Mouse (Mus musculus): ENCODE data around the gene Pate2. TPM values are rescaled to one million over a fixed set of nuclear protein-coding genes. Genes with fewer than 3 reads are reported as not detected.
A peak's percentile ranks its signal among the peaks of the same experiment; 100 is the strongest.

Gene Pate2
- polyA plus RNA-seq, 1 experiment from 2014 or later: 1.3 TPM

DNA sequence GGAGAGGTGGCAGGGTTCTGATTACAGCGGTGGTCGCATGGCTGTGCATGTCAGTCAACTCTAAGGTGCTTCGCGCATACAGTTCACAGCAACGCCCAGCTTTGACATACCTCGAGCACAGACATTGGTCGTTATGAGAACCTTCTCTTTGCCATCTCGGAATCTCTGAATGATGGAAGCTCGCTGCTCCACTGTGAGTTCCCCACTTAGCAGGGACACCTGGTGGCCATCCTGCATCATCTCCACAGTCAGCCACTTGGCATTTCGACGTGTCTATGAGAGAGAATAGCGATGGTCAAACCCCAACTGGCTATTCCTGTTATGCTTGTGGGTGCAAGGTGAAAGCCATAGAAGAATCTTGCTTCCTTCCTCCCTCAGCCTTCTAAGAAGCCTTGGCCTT is 24.4 kb upstream of the Pate2 start:
- Histone ChIP-seq H3K4me1 (replicated peaks; ENCODE audit: control insufficient read depth, insufficient read depth, low read length) (no peaks in the 10 kb centered on the region), H3K4me3 (ENCODE audit: low read depth, low read length) (no peak overlapping the region), H3K9me3 (ENCODE audit: control insufficient read depth, low read length) (no peaks in the 10 kb centered on the region), H3K27ac (ENCODE audit: low read depth, low read length) (no peak overlapping the region), H3K27me3 (ENCODE audit: control insufficient read depth, insufficient read depth, low read length) (no peaks in the 10 kb centered on the region), H3K36me3 (ENCODE audit: control insufficient read depth, insufficient read depth, low read length) (no peaks in the 10 kb centered on the region), H3K9ac (ENCODE audit: low read depth, low read length) (no peak overlapping the region), H3K4me2 (replicated peaks; ENCODE audit: low read depth, low read length) (no peak overlapping the region)
- ATAC-seq (ENCODE audit: low FRiP score): no peak
- WGBS: 71% methylated on average over 12 of the region's 12 CpGs
- no peak for DNase-seq (ENCODE audit: low spot score)

DNA sequence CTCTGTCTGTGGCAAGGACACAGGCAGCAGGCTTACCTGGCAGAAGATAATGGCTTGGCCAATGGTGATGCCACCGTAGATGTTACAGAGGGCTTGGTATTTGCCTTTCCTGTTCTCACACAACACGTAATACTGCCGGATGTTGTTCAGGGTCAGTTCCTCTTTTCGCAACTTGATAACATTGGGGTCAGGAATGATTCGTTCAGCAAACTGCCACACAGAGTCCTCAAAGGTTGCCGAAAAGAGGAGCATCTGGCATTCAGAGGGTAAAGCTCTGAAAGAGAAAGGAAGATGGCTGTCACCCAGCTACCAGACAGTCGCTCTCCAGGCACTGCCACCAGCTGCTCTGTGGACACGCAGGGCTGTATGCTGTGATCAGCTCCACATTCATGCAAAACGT is 23.3 kb upstream of the Pate2 start:
- Histone ChIP-seq H3K9ac (ENCODE audit: low read depth, low read length) (no peak overlapping the region), H3K36me3 (ENCODE audit: control insufficient read depth, insufficient read depth, low read length) (no peaks in the 10 kb centered on the region), H3K4me2 (replicated peaks; ENCODE audit: low read depth, low read length) (no peak overlapping the region), H3K9me3 (ENCODE audit: control insufficient read depth, low read length) (no peaks in the 10 kb centered on the region), H3K27ac (ENCODE audit: low read depth, low read length) (no peak overlapping the region), H3K4me3 (ENCODE audit: low read depth, low read length) (no peak overlapping the region), H3K27me3 (ENCODE audit: control insufficient read depth, insufficient read depth, low read length) (no peaks in the 10 kb centered on the region), H3K4me1 (replicated peaks; ENCODE audit: control insufficient read depth, insufficient read depth, low read length) (no peaks in the 10 kb centered on the region)
- DNase-seq (ENCODE audit: low spot score) (no peak), ATAC-seq (ENCODE audit: low FRiP score) (no peak)
- 83% methylated on average over 9 of the region's 9 CpGs for WGBS

DNA sequence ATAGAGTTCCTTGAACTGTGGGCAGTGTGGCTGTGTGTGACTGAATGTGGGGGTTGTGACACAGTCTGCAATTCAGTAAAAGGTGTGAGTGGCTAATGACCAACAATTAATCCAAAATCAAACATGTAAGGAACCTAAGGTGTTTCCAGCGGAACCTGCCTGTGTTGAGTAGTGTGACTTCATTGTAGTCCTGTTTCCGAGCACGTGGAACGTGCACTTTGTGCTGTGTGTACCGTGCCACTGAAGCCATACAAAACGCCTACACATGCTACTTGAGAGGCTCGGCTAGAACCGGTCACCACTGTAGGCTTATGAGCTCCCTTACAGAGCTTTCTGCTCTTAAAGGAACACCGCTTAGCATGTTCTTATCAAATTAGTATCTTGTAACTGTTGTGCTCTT is 21.6 kb upstream of the Pate2 start:
- H3K27me3 ChIP-seq (ENCODE audit: control insufficient read depth, insufficient read depth, low read length): no peaks in the 10 kb centered on the region
- H3K4me3 ChIP-seq (ENCODE audit: low read depth, low read length): no peak overlapping the region
- H3K9ac ChIP-seq (ENCODE audit: low read depth, low read length): no peak overlapping the region
- H3K9me3 ChIP-seq (ENCODE audit: control insufficient read depth, low read length): no peaks in the 10 kb centered on the region
- WGBS: 82% methylated on average over 9 of the region's 9 CpGs
- H3K36me3 ChIP-seq (ENCODE audit: control insufficient read depth, insufficient read depth, low read length): no peaks in the 10 kb centered on the region
- no peak overlapping the region for H3K27ac ChIP-seq (ENCODE audit: low read depth, low read length)
- H3K4me1 ChIP-seq (replicated peaks; ENCODE audit: control insufficient read depth, insufficient read depth, low read length): no peaks in the 10 kb centered on the region
- ATAC-seq (ENCODE audit: low FRiP score) (no peak), DNase-seq (ENCODE audit: low spot score) (no peak)
- H3K4me2 ChIP-seq (replicated peaks; ENCODE audit: low read depth, low read length): no peak overlapping the region

DNA sequence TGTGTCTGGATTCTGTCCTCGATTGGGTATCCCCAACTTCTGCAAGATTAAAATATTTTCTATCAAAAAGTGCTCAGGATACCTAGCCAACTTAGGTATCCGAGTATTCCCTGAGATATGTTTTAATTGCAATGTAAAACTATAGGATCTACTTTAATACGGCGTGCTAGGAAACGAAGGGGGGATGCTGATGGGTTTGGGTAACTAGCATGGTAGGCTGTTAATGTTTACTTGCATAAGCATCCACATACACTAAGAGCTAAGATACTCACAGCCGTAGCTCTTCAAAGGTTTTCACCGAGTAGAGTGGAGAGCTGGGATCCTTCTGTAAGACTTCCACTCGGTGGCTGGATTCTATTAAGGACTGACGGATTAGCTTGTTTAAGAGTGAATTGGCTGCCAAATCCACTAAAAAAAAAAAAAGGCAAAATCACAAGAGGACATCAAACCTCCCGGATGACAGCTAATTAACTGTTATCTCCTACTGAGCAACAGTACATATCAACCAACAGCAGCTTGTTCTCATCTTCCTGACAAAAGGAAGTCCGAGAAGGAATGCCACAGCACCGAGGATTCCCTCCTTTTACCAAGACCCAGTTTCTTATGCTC is 13.5 kb upstream of the Pate2 start:
- no peak overlapping the region for H3K4me2 ChIP-seq (replicated peaks; ENCODE audit: low read depth, low read length)
- DNase-seq (ENCODE audit: low spot score) (no peak), ATAC-seq (ENCODE audit: low FRiP score) (no peak)
- 87% methylated on average over 12 of the region's 12 CpGs for WGBS
- H3K27ac ChIP-seq (ENCODE audit: low read depth, low read length): no peak overlapping the region
- peaks cover 2% of the 10 kb centered on the region; the same call in 1 of the 2 replicates for H3K27me3 ChIP-seq (ENCODE audit: control insufficient read depth, insufficient read depth, low read length)
- H3K4me3 ChIP-seq (ENCODE audit: low read depth, low read length): no peak overlapping the region
- no peaks in the 10 kb centered on the region for H3K9me3 ChIP-seq (ENCODE audit: control insufficient read depth, low read length)
- H3K4me1 ChIP-seq (replicated peaks; ENCODE audit: control insufficient read depth, insufficient read depth, low read length): peaks cover 6% of the 10 kb centered on the region; the same call in 1 of the 2 replicates
- no peak overlapping the region for H3K9ac ChIP-seq (ENCODE audit: low read depth, low read length)
- H3K36me3 ChIP-seq (ENCODE audit: control insufficient read depth, insufficient read depth, low read length): no peaks in the 10 kb centered on the region

DNA sequence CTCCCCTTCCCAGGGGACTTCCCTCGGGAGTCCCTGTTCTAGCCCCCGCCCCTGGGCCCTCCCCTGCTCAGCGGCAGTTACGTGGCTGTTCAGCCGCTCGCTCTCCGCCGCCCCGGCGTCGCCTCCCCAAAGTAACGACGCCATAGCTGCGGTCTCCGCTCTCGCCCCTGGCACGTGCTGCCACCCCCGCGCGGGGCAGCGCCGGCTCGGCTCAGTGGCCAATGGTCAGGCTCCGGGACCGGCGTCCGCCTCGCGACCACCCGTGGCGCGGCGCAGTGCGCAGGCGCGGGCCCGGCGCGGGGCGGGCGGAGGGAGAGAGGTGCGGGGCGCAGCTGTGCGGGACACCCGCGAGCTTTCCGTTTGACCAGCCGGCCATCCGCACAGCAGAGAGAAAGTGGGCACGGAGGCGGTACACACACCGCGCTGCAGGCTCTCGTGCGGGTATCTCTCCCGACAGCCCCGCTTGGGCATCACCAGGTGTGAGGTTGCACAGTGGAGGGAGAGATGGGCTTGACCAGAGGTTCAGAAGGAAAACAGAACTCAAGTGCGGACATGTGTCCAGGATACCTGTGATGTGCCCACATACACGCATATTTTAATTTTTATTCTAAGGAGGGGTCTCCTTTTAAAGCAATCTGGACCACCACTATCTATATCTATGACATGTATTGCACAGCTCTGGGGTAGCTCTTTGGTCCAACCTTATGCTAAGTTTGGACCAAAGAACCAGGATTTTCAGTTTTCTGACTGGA is 11.7 kb upstream of the Pate2 start, which contains the start of the genes Ddx25 and Pus3:
Ddx25 (minus strand) TSS at position 272 of the 752 bp plus-strand sequence.
Pus3 (plus strand) TSS at position 339 of the 752 bp plus-strand sequence.
- Histone ChIP-seq H3K9ac (ENCODE audit: low read depth, low read length) (peak within 1 kb of the TSS; percentile 72), H3K27ac (ENCODE audit: low read depth, low read length) (0 out of 2 replicates have a peak within 1 kb of the TSS, but pooled peaks have one; percentile 39), H3K9me3 (ENCODE audit: control insufficient read depth, low read length) (no peaks in the 10 kb centered on the region), H3K27me3 (ENCODE audit: control insufficient read depth, insufficient read depth, low read length) (peaks cover 2% of the 10 kb centered on the region; the same call in 1 of the 2 replicates), H3K4me3 (ENCODE audit: low read depth, low read length) (peak within 1 kb of the TSS; percentile 67), H3K4me1 (replicated peaks; ENCODE audit: control insufficient read depth, insufficient read depth, low read length) (peaks cover 6% of the 10 kb centered on the region; the same call in 1 of the 2 replicates), H3K4me2 (replicated peaks; ENCODE audit: low read depth, low read length) (peak within 1 kb of the TSS; percentile 88), H3K36me3 (ENCODE audit: control insufficient read depth, insufficient read depth, low read length) (peaks cover 3% of the 10 kb centered on the region)
- under 1% methylated on average over 54 of the region's 59 CpGs for WGBS
- DNase-seq (ENCODE audit: low spot score) (peak; percentile 87), ATAC-seq (ENCODE audit: low FRiP score) (peak; percentile 89)

DNA sequence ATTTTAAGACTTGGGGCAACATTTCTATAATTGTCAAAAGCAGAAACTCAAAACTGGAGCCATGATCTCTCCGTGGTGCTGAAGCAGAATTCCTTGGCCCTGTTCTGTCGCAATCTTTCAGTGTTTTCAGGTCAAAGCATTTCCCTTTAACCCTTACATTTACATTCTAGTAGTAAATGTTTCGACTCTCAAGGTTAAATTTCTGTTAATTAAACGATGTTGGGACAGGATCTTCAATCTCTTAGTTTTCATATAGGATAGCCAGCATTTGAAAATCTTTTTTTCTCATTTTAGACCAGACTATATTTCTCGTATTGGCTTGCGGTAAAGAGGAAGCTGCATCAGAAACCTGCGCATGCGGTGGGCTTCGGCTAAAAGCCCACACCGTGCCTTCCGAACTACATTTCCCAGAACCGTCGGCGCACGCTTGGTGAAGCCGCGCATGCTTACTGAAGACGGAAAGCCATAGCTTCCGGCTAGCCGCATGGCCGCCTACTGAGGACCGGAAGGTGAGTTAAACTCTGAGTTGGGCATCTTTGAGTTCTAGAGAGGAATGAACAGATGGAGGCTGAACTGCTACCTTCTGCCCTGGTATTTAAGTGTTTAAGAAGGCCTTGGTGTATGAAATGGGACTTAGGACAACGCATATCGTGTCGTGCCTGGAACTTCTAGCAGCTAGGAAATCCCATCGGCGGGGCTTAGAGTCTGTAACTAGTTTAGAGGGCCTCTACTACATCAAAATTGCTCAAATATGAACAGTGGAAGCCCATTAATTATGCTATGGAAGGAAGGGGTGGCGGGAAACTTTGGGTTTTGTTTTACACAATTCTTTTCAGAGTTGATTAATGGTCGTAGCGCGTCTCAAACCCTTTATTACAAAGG is 10.8 kb upstream of the Pate2 start:
- H3K9ac ChIP-seq (ENCODE audit: low read depth, low read length): peak overlapping the region; percentile 72
- H3K27me3 ChIP-seq (ENCODE audit: control insufficient read depth, insufficient read depth, low read length): peaks cover 2% of the 10 kb centered on the region; the same call in 1 of the 2 replicates
- 2% methylated on average over 31 of the region's 31 CpGs for WGBS
- H3K27ac ChIP-seq (ENCODE audit: low read depth, low read length): 0 out of 2 replicates have a peak overlapping the region, but pooled peaks have one; percentile 33
- H3K4me2 ChIP-seq (replicated peaks; ENCODE audit: low read depth, low read length): peak overlapping the region; percentile 88
- H3K36me3 ChIP-seq (ENCODE audit: control insufficient read depth, insufficient read depth, low read length): peaks cover 3% of the 10 kb centered on the region
- peak; percentile 91 for ATAC-seq (ENCODE audit: low FRiP score)
- DNase-seq (ENCODE audit: low spot score): peak; percentile 94
- no peaks in the 10 kb centered on the region for H3K9me3 ChIP-seq (ENCODE audit: control insufficient read depth, low read length)
- peak overlapping the region; percentile 67 for H3K4me3 ChIP-seq (ENCODE audit: low read depth, low read length)
- H3K4me1 ChIP-seq (replicated peaks; ENCODE audit: control insufficient read depth, insufficient read depth, low read length): peaks cover 6% of the 10 kb centered on the region; the same call in 1 of the 2 replicates

DNA sequence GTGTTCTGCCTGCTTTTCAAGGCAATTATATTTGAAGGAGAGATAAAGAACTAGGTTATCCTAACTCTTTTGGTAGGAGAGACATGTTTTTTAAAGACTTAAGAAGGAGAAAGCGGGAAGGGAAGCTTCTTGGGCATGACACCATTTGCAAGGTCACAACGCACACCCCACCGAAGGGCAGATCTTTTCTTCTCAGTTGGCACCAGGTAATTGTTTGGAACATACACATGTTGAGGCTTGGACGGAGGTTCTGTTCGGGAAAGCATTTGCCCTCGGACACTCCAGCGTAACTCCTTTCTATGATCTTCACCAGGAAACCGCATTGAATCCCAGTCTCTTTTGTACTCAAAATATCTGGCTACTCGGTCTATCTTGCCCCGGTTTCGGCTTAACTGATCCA is 9.0 kb upstream of the Pate2 start:
- no peak for ATAC-seq (ENCODE audit: low FRiP score)
- no peak overlapping the region for H3K4me2 ChIP-seq (replicated peaks; ENCODE audit: low read depth, low read length)
- no peak overlapping the region for H3K9ac ChIP-seq (ENCODE audit: low read depth, low read length)
- DNase-seq (ENCODE audit: low spot score): no peak
- WGBS: 95% methylated on average over 11 of the region's 11 CpGs
- peaks cover 6% of the 10 kb centered on the region for H3K36me3 ChIP-seq (ENCODE audit: control insufficient read depth, insufficient read depth, low read length)
- H3K4me1 ChIP-seq (replicated peaks; ENCODE audit: control insufficient read depth, insufficient read depth, low read length): peaks cover 6% of the 10 kb centered on the region; the same call in 1 of the 2 replicates
- no peak overlapping the region for H3K4me3 ChIP-seq (ENCODE audit: low read depth, low read length)
- H3K27ac ChIP-seq (ENCODE audit: low read depth, low read length): no peak overlapping the region
- H3K9me3 ChIP-seq (ENCODE audit: control insufficient read depth, low read length): no peaks in the 10 kb centered on the region
- peaks cover 2% of the 10 kb centered on the region; the same call in 1 of the 2 replicates for H3K27me3 ChIP-seq (ENCODE audit: control insufficient read depth, insufficient read depth, low read length)

DNA sequence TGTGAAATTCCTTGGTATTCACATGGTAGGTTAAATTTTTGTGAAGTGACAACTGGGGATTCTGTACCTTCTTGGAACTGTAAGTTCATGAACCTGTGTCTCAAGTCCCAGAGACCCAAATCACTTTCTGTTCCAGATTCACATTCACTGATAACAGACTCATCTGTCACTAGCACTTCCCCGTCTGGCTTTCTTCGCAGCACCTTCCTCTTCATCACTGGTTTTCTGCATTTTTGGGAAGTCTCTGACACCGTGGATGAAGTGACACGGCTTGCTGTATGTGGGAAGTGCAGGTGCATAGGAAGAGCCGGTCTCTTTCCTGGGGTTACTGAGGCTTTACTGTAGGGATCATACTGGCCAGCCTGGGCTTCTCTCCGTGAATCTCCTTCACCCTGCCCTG is 8.5 kb upstream of the Pate2 start:
- H3K4me1 ChIP-seq (replicated peaks; ENCODE audit: control insufficient read depth, insufficient read depth, low read length): peaks cover 6% of the 10 kb centered on the region; the same call in 1 of the 2 replicates
- H3K4me3 ChIP-seq (ENCODE audit: low read depth, low read length): no peak overlapping the region
- peaks cover 2% of the 10 kb centered on the region; the same call in 1 of the 2 replicates for H3K27me3 ChIP-seq (ENCODE audit: control insufficient read depth, insufficient read depth, low read length)
- no peak for DNase-seq (ENCODE audit: low spot score)
- no peak overlapping the region for H3K27ac ChIP-seq (ENCODE audit: low read depth, low read length)
- WGBS: 89% methylated on average over 6 of the region's 6 CpGs
- no peak for ATAC-seq (ENCODE audit: low FRiP score)
- H3K9ac ChIP-seq (ENCODE audit: low read depth, low read length): no peak overlapping the region
- H3K9me3 ChIP-seq (ENCODE audit: control insufficient read depth, low read length): no peaks in the 10 kb centered on the region
- peaks cover 6% of the 10 kb centered on the region for H3K36me3 ChIP-seq (ENCODE audit: control insufficient read depth, insufficient read depth, low read length)
- H3K4me2 ChIP-seq (replicated peaks; ENCODE audit: low read depth, low read length): no peak overlapping the region
